In genomic region chr2:103084451-103084850, GRCm38 (mm10) we compare ENCODE assay signal across 9 mouse cellular contexts. TPM values are rescaled to one million over a fixed set of nuclear protein-coding genes. Genes with fewer than 3 reads are reported as not detected.
A peak's percentile ranks its signal among the peaks of the same experiment; 100 is the strongest.
DNase-seq lines count a peak whose midpoint lies in the region; ATAC-seq and TF ChIP-seq lines count a peak whose summit lies in the region.
"Had no signal": no experiment of that assay in that cellular context is flagged by ENCODE, and none has a peak within 500 bp of the region (broad histone marks: within the 10 kb centered on the region; RNA-seq: fewer than 3 reads in every experiment).

No protein-coding gene starts in this region.

- TF ChIP-seq RAD21 in MEL (IDR thresholded peaks at IDR 0.05; ENCODE audit: low read depth, low read length), result peak; percentile 88

- no peak for ATAC-seq in lung, postnatal 0 days

- no peak for DNase-seq in gastrocnemius, adult 2 months
- DNase-seq in gastrocnemius, postnatal 14 days, result no peak
- peak; percentile 66 for DNase-seq in lung, postnatal 0 days (ENCODE audit: low spot score)
- DNase-seq in lung, adult 2 months, result no peak
- peak; percentile 62 for DNase-seq in MEL (ENCODE audit: low read depth, low spot score)
- peak; percentile 8 to 36 for DNase-seq in kidney, postnatal 36 days
- no peak for DNase-seq in spleen, postnatal 4 days (ENCODE audit: low spot score in 2 of 2)
- no peak for DNase-seq in adrenal gland, adult 18-20 months (ENCODE audit: low spot score in 2 of 2)

- no peaks in the 10 kb centered on the region for H3K27me3 ChIP-seq in lung, postnatal 0 days (replicated peaks; ENCODE audit: insufficient read depth, low read length)
- H3K27me3 ChIP-seq in MEL (ENCODE audit: control insufficient read depth in 1 of 2, insufficient read depth in 2 of 2, low read length in 2 of 2), result no peaks in the 10 kb centered on the region

- peaks cover 3% of the 10 kb centered on the region; the same call in 1 of the 2 replicates for H3K36me3 ChIP-seq in lung, postnatal 0 days (ENCODE audit: insufficient read depth, low read length)
- H3K36me3 ChIP-seq in MEL (ENCODE audit: control insufficient read depth in 1 of 2, insufficient read depth in 2 of 2, low read length in 2 of 2), result no peaks in the 10 kb centered on the region

- no peaks in the 10 kb centered on the region for H3K4me1 ChIP-seq in lung, postnatal 0 days (ENCODE audit: insufficient read depth, low read depth, low read length)
- peaks cover 7% of the 10 kb centered on the region for H3K4me1 ChIP-seq in lung, adult 2 months (ENCODE audit: control insufficient read depth, insufficient read depth, low read length)
- no peaks in the 10 kb centered on the region for H3K4me1 ChIP-seq in MEL (ENCODE audit: control insufficient read depth in 1 of 2, insufficient read depth in 2 of 2, low read length in 2 of 2)

- WGBS in lung, postnatal 0 days, result 57% methylated on average over 5 of the region's 5 CpGs
- WGBS in lung, adult 2 months, result 47% methylated on average over 5 of the region's 5 CpGs

- no peak overlapping the region for H3K4me3 ChIP-seq in gastrocnemius, adult 2 months
- H3K4me3 ChIP-seq in lung, postnatal 0 days (ENCODE audit: low read depth, low read length), result no peak overlapping the region
- H3K4me3 ChIP-seq in lung, adult 2 months (replicated peaks; ENCODE audit: extremely low read depth, low read depth, low read length), result no peak overlapping the region
- no peak overlapping the region for H3K4me3 ChIP-seq in MEL (ENCODE audit: control insufficient read depth in 1 of 2, insufficient read depth in 1 of 2, low read depth in 2 of 2, low read length in 2 of 2)

- no peak overlapping the region for H3K9ac ChIP-seq in lung, postnatal 0 days (replicated peaks; ENCODE audit: low read depth)
- no peak overlapping the region for H3K9ac ChIP-seq in MEL (ENCODE audit: control insufficient read depth, low read depth, low read length, poor library complexity, severe bottlenecking)

- TF ChIP-seq CTCF in gastrocnemius, adult 2 months (IDR thresholded peaks at IDR 0.05), result peak; percentile 87
- peak; percentile 74 for TF ChIP-seq CTCF in lung, postnatal 0 days (IDR thresholded peaks at IDR 0.05)
- TF ChIP-seq CTCF in lung, adult 2 months (IDR thresholded peaks at IDR 0.05; ENCODE audit: insufficient read depth, low read length), result no peak
- TF ChIP-seq CTCF in MEL (IDR thresholded peaks at IDR 0.05 in 2 of 3, conservative IDR thresholded peaks at IDR 0.05 in 1 of 3; ENCODE audit: control insufficient read depth in 1 of 3, insufficient read depth in 1 of 3, low read depth in 2 of 3, low read length in 3 of 3, poor library complexity in 1 of 3, severe bottlenecking in 1 of 3), result peak; percentile 29 to 84 (median 50); a peak in 4 of 6 replicates

- H3K79me2 ChIP-seq in MEL (ENCODE audit: control insufficient read depth, insufficient read depth, low read length, poor library complexity), result no peaks in the 10 kb centered on the region

- no peak overlapping the region for H3K4me2 ChIP-seq in lung, postnatal 0 days (replicated peaks; ENCODE audit: low read depth, low read length)

- H3K27ac ChIP-seq in gastrocnemius, adult 2 months, result no peak overlapping the region
- no peak overlapping the region for H3K27ac ChIP-seq in lung, postnatal 0 days (ENCODE audit: low read length)
- H3K27ac ChIP-seq in MEL (ENCODE audit: control insufficient read depth, low read depth, low read length), result no peak overlapping the region
- H3K27ac ChIP-seq: macrophage had no signal

- H3K9me3 ChIP-seq in lung, postnatal 0 days (ENCODE audit: low read length), result no peaks in the 10 kb centered on the region
- no peaks in the 10 kb centered on the region for H3K9me3 ChIP-seq in MEL (replicated peaks; ENCODE audit: insufficient read depth, low read length)

- intact Hi-C loops in gastrocnemius, adult 2 months (cut with DNase I), result loop anchor here (5.0 kb wide), 2 partner anchors 343 to 402 kb away; no protein-coding TSS in a partner anchor
- intact Hi-C loops in gastrocnemius, postnatal 14 days (cut with DNase I; ENCODE audit: low total_unique reads), result no loop called here

- TF ChIP-seq EP300 in lung, postnatal 0 days (IDR thresholded peaks at IDR 0.05), result no peak
- TF ChIP-seq EP300 in MEL (IDR thresholded peaks at IDR 0.05; ENCODE audit: low read depth in 1 of 2, low read length in 2 of 2), result peak in 1 of 2 experiments; percentile 31; a peak in 1 of 4 replicates

- TF ChIP-seq POLR2A in lung, adult 2 months (IDR thresholded peaks at IDR 0.05; ENCODE audit: borderline replicate concordance, extremely low read depth, low read depth, low read length), result no peak
- no peak for TF ChIP-seq POLR2A in MEL (IDR thresholded peaks at IDR 0.05; ENCODE audit: control insufficient read depth in 1 of 2, insufficient read depth in 1 of 2, low read depth in 1 of 2, low read length in 2 of 2, poor library complexity in 1 of 2)

TF ChIP-seq in MEL, 35 proteins besides CTCF, POLR2A, EP300 and RAD21:
- TF ChIP-seq SMC3 (IDR thresholded peaks at IDR 0.05; ENCODE audit: low read depth, low read length) (peak; percentile 69), HCFC1 (IDR thresholded peaks at IDR 0.05; ENCODE audit: low read depth, low read length) (peak; percentile 32; the same call in 1 of the 2 replicates), MAX (IDR thresholded peaks at IDR 0.05; ENCODE audit: low read length) (no peak), TBP (IDR thresholded peaks at IDR 0.05; ENCODE audit: low read depth, low read length) (peak; percentile 92), ZC3H11A (IDR thresholded peaks at IDR 0.05; ENCODE audit: low read depth, low read length) (peak; percentile 80)

RNA-seq across cellular contexts. Expression of gene Apip, which starts 11.0 kb away (rescaled TPM):
- total RNA-seq in gastrocnemius, adult 2 months (2021), result 10 to 100 TPM; 36.0 to 50.7 TPM
- 10 to 100 TPM; 28.7 to 33.8 TPM for total RNA-seq in gastrocnemius, postnatal 14 days (2021)
- polyA plus RNA-seq in lung, postnatal 0 days (2015; fragmentation: Nextera tagmentation; extraction: Ambion mirVana), result 66.8 and 70.4 TPM in 2 replicates
- 12.0 and 13.7 TPM in 2 replicates for polyA plus RNA-seq in lung, adult 2 months (2012; rRNA removed)
- 31.4 and 34.6 TPM in 2 replicates for total RNA-seq in MEL (2012; rRNA removed)
- 10 to 100 TPM in 1 of 2 experiments, not detected in 1; 39.7 TPM for polyA plus RNA-seq in MEL (2012; ENCODE audit: insufficient read depth in 1 of 2, insufficient read length in 2 of 2, low read depth in 1 of 2, low replicate concordance in 2 of 2, missing spikeins in 1 of 2)
- total RNA-seq in adrenal gland, adult 18-20 months (2021), result 10 to 100 TPM; 46.1 to 51.2 TPM

RNA-seq across cellular contexts. Expression of gene Pdhx, which starts 11.1 kb away (rescaled TPM):
- 100 to 1,000 TPM in 1 of 2 experiments, 10 to 100 TPM in 1; 69.0 to 104 TPM for total RNA-seq in gastrocnemius, adult 2 months (2021)
- total RNA-seq in gastrocnemius, postnatal 14 days (2021), result 10 to 100 TPM; 79.1 to 97.1 TPM
- 23.0 and 25.3 TPM in 2 replicates for polyA plus RNA-seq in lung, postnatal 0 days (2015; fragmentation: Nextera tagmentation; extraction: Ambion mirVana)
- polyA plus RNA-seq in lung, adult 2 months (2012; rRNA removed), result 10.8 and 16.0 TPM in 2 replicates
- 48.4 and 50.0 TPM in 2 replicates for total RNA-seq in MEL (2012; rRNA removed)
- 10 to 100 TPM in 1 of 2 experiments, not detected in 1; 73.3 TPM for polyA plus RNA-seq in MEL (2012; ENCODE audit: insufficient read depth in 1 of 2, insufficient read length in 2 of 2, low read depth in 1 of 2, low replicate concordance in 2 of 2, missing spikeins in 1 of 2)
- 100 to 1,000 TPM; 126 to 127 TPM for total RNA-seq in adrenal gland, adult 18-20 months (2021)

Comparison
In these comparisons a context has a peak if more than half of its experiments do, and no peak if none do; other contexts are left out.
1. DNase-seq: peak in lung, postnatal 0 days (single experiment), MEL (single experiment) and kidney, postnatal 36 days (2 of 2); none in gastrocnemius, adult 2 months (single experiment), gastrocnemius, postnatal 14 days (single experiment), lung, adult 2 months (single experiment), spleen, postnatal 4 days (0 of 2) and adrenal gland, adult 18-20 months (0 of 2).